Mouse (Mus musculus): Measurements from ENCODE around the gene Bcl11a.
A peak's percentile ranks its signal among the peaks of the same experiment; 100 is the strongest.

The Bcl11a gene

GRCm38 (mm10) chr11:24152076-24152784, 74.4 kb downstream of the Bcl11a start:
- DNase-seq (ENCODE audit: low spot score in 2 of 2), result peak in 1 of 2 experiments; percentile 28

GRCm38 (mm10) chr11:24153049-24153448, 75.2 kb downstream of the Bcl11a start:
- DNase-seq (ENCODE audit: low spot score in 2 of 2), result no peak

DNA sequence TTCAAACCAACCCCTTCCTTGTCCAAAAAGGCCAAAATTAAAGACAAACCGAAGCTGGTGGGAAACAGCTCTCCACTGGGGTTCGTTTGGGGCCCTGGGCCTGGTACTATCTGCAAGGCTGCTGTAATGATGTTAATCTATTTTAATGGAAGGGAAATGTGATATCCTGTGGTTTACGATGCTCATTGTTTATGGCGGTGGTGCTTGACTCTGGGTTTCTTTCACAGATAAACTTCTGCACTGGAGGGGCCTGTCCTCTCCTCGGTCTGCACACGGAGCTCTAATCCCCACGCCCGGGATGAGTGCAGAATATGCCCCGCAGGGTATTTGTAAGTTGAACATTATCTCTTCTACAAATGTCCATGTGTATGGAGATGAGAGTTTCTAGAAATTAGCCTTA, 80.2 kb downstream of the Bcl11a start:
- no peak for DNase-seq (ENCODE audit: low spot score in 2 of 2)

GRCm38 (mm10) chr11:24159656-24160055, 81.8 kb downstream of the Bcl11a start:
- no peak for DNase-seq (ENCODE audit: low spot score in 2 of 2)

GRCm38 (mm10) chr11:24161458-24161857, 83.6 kb downstream of the Bcl11a start:
- DNase-seq (ENCODE audit: low spot score in 2 of 2), result no peak

DNA sequence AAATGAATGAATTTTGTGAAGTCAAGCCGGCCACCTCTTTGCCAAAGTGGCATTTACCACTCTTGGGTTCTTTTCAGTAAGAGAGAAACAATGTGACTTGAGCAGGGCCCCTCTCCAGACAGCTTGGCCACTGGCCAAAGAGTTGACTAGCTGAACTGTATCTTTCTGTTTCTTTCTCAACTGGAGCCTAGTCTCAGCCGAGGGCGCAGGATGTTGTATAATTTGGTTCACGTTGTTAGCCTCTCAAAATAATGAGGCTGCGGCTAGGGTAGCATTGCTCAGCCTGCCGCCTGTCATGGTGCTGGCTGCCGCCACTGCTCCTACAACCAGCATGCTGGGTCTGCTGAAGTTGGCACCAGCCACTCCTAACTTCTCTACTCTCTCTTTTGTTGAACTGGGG, 84.2 kb downstream of the Bcl11a start:
- no peak for DNase-seq (ENCODE audit: low spot score in 2 of 2)

GRCm38 (mm10) chr11:24163072-24163471, 85.2 kb downstream of the Bcl11a start:
- no peak for DNase-seq (ENCODE audit: low spot score in 2 of 2)

GRCm38 (mm10) chr11:24164065-24164464, 86.2 kb downstream of the Bcl11a start:
- no peak for DNase-seq (ENCODE audit: low spot score in 2 of 2)

GRCm38 (mm10) chr11:24171675-24172285, 93.9 kb downstream of the Bcl11a start:
- no peak for DNase-seq (ENCODE audit: low spot score in 2 of 2)

DNA sequence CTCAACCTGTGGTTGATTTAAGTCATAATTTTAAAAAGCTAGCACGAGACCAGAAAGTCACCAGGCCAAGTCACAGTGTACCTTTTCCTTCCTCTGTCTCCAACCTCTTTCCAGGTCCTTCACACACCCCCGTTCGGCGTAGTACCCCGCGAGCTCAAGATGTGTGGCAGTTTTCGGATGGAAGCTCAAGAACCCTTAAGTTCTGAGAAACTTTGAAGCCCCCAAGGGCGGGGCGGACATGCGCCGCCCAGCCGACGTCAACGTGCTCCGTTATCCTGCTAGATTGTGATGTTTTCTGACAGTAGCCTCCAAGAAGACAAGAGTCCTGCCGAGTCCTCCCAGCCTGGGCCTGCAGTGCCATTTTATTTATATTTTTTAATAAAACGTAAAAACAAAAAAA, 94.7 kb downstream of the Bcl11a start:
- DNase-seq (ENCODE audit: low spot score in 2 of 2), result no peak

GRCm38 (mm10) chr11:24174161-24174792, 96.4 kb downstream of the Bcl11a start:
- no peak for DNase-seq (ENCODE audit: low spot score in 2 of 2)

GRCm38 (mm10) chr11:24177458-24177857, 99.6 kb downstream of the Bcl11a start:
- DNase-seq (ENCODE audit: low spot score in 2 of 2), result no peak

DNA sequence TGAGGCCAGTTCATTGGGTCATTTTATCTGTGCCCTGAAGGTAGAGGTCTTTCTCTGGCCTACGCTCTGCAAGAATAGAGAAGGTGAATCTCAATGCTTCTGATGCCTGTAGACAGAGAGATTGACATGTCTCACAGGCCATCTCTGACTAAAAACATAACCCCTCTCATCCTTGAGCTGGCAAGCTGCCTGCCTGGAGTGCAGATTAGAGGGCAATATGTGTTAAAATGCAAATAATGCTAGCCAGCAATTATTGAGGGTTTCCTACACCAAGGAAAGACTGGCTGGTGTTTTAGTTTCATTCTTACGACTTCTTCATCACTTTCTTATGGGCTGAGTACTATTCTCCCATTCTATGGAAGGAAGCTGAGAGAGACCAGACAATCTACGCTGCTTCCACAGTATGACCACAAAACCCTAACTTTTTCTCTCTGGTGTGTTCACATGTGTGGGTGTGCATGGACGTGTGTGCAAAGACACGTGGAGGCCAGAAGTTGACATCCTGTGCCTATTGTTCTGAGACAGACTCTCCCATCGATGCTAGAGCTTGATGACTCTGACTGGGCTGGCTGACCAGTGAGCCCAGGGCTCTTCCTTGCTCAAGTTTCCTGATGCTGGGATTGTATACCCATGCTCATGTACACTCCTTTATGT, 101.1 kb downstream of the Bcl11a start:
- DNase-seq (ENCODE audit: low spot score in 2 of 2), result no peak

DNA sequence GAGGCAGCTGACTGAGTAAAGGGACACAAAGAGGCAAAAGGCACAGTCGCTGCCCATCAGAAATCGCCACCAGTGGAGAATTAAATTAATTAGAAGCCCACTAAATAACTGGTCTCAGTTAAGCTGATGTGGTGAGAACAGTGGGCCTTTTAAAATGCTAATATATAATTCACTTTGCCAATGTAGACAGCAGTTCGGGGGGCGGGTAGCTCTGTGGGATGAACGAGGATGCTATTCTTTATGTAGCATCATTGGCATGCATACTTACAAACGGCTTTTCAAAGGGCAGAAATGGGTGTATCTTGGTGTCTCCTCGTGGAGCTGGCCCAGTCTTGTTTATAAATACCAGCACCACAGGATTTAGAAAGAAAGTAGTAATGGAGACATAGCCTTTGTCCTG, 102.2 kb downstream of the Bcl11a start:
- DNase-seq (ENCODE audit: low spot score in 2 of 2), result no peak

- DNase-seq (ENCODE audit: low spot score in 2 of 2), result no peak
Measured at GRCm38 (mm10) chr11:24183501-24183900, 105.6 kb downstream of the Bcl11a start.

GRCm38 (mm10) chr11:24184932-24185331, 107.1 kb downstream of the Bcl11a start:
- DNase-seq (ENCODE audit: low spot score in 2 of 2), result peak; percentile 88 to 90

DNA sequence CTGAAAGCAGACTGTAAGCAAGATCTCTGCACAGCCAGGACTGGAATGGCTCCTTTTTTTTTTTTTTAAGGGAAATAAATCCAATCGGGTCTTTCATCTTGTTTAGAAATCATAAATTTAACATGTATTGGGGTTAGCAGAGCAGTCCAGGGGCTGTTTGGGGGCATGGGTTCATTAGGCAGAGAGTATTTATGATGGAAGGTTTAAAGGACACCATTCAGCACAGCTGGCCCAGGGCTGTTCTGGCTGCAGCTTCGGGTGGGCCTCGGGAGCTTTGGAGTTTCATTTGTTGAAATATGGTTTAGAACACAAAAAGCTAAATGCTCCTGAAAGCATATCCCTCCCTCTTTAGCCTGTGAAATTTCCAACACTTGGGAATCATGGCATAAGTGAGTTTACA, 112.6 kb downstream of the Bcl11a start:
- DNase-seq (ENCODE audit: low spot score in 2 of 2), result no peak

DNA sequence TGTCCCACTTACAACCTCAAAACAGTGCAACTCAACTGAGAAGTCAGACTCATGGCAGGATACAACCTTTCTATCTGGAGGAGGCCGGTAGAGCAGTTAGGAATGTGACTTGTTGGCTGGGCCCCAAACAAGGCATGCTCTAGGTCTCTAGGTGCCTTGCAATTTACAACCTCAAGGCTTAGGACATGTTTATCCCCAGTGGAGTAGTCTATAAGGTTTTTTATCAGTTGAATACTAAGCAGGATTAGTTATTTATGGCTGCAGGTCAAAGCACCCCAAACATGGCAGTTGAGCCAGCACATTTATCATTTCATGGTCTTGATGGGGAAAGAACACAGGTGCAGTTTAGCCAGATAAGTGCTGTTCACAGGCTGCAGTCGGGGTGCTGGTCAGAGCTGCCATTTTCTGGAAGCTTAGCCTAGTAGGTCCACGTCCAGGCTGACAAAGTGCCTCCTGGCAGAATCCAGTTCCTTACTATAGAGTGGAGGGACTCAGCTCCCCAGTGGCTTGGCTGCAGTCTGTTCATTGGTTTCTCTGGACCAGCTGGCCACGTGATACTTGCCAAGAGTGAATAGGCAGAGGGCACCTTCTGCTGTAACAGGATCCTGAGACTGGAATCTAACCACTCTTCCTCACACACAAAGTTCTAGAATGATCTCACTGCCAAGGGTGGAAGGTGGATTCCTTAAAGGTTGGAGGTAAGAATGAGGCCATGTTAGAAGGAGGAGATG, 118.8 kb downstream of the Bcl11a start:
- no peak for DNase-seq (ENCODE audit: low spot score in 2 of 2)

GRCm38 (mm10) chr11:24197424-24197823, 119.6 kb downstream of the Bcl11a start:
- DNase-seq (ENCODE audit: low spot score in 2 of 2), result no peak

DNA sequence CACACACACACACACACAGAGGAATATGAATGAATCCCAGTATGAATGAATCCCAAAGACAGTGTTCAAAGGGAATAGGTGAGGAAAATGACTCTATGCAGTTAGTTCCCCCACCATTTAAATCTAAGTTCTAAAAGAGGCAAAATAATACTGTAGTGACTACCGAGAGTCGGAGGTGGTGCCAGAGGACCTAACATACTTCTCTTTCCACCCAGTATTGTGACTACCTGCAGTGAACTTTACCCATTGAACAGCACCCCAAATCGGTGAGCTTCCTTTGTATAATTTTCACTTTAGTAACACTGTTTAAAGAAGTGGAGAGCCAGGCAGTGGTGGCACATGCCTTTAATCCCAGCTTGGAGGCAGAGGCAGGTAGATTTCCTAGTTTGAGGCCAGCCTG, 121.7 kb downstream of the Bcl11a start:
- peak; percentile 55 to 71 for DNase-seq (ENCODE audit: low spot score in 2 of 2)

- peak; percentile 77 to 79 for DNase-seq (ENCODE audit: low spot score in 2 of 2)
Measured at GRCm38 (mm10) chr11:24200310-24200709, 122.5 kb downstream of the Bcl11a start.

GRCm38 (mm10) chr11:24201223-24201622, 123.4 kb downstream of the Bcl11a start:
- DNase-seq (ENCODE audit: low spot score in 2 of 2), result no peak

Measured in spleen, postnatal 36 days (tissue).